ENCODE assay signal across 23 mouse cellular contexts in the genomic region with DNA sequence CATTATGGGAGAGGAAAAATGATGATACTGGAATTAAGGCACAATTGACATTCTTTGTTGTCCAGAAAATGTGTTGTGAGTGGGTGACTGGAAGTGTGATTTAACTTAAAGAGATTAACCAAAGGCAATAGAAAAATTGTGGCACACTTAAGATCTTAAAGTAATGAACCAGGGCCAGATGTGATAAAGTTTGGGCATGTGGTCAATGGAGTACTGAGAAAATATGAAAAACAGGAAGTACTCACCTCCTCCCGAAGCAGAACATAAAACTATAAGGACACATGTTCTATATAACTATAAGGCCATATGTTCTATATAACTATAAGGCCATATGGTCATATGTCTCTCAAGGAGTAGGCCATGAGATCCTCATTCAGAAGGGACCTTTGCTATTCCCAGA.
"Had no signal": no experiment of that assay in that cellular context is flagged by ENCODE, and none has a peak within 500 bp of the region (broad histone marks: within the 10 kb centered on the region; RNA-seq: fewer than 3 reads in every experiment).

No protein-coding gene starts in this region.

- DNase-seq: gastrocnemius, adult 2 months; gastrocnemius, postnatal 10 days; gastrocnemius, postnatal 25 days; heart, adult 2 months; heart, postnatal 14 days; heart, postnatal 36 days; kidney, adult 18-20 months; kidney, adult 8-10 months; kidney, postnatal 10 days; kidney, postnatal 25 days; kidney, postnatal 4 days; liver had no signal

- H3K9me3 ChIP-seq: heart, embryonic 13.5 days; heart, embryonic 15.5 days; hindbrain, embryonic 13.5 days; hindbrain, embryonic 15.5 days; limb, embryonic 10.5 days; limb, embryonic 12.5 days had no signal

- H3K27me3 ChIP-seq: heart, embryonic 13.5 days; heart, embryonic 15.5 days; hindbrain, embryonic 13.5 days; hindbrain, embryonic 15.5 days; limb, embryonic 12.5 days had no signal

- H3K9ac ChIP-seq: heart, embryonic 13.5 days; heart, embryonic 15.5 days; hindbrain, embryonic 13.5 days; hindbrain, embryonic 15.5 days; limb, embryonic 12.5 days; liver, embryonic 14.5 days had no signal

- ATAC-seq: hindbrain, postnatal 0 days; intestine, embryonic 16.5 days had no signal

- H3K4me3 ChIP-seq: gastrocnemius, adult 2 months; heart, adult 2 months; heart, embryonic 13.5 days; heart, embryonic 15.5 days; hindbrain, embryonic 13.5 days; hindbrain, embryonic 15.5 days; layer of hippocampus, adult 2 months; left cerebral cortex, adult 2 months; limb, embryonic 10.5 days; limb, embryonic 12.5 days had no signal

- H3K27ac ChIP-seq: gastrocnemius, adult 2 months; heart, adult 2 months; heart, embryonic 13.5 days; heart, embryonic 15.5 days; hindbrain, embryonic 13.5 days; hindbrain, embryonic 15.5 days; hindbrain, postnatal 0 days; layer of hippocampus, adult 2 months; left cerebral cortex, adult 2 months; limb, embryonic 10.5 days; limb, embryonic 12.5 days; liver, embryonic 14.5 days had no signal

- H3K36me3 ChIP-seq: heart, embryonic 13.5 days; heart, embryonic 15.5 days; hindbrain, embryonic 13.5 days; hindbrain, embryonic 15.5 days; limb, embryonic 10.5 days; limb, embryonic 12.5 days had no signal

- H3K4me1 ChIP-seq: heart, embryonic 13.5 days; heart, embryonic 15.5 days; hindbrain, embryonic 13.5 days; hindbrain, embryonic 15.5 days; limb, embryonic 10.5 days; limb, embryonic 12.5 days had no signal
